Mouse (Mus musculus): ENCODE measurements around the gene Pwwp2b. TPM values are rescaled to one million over a fixed set of nuclear protein-coding genes. Genes with fewer than 3 reads are reported as not detected.

The Pwwp2b gene
- polyA plus RNA-seq, 1 experiment from 2014 or later = 16.0 TPM

- Histone ChIP-seq H3K9me3 (no peaks in the 10 kb centered on the region), H3K4me3 (no peak overlapping the region), H3K4me1 (peaks cover 40% of the 10 kb centered on the region), H3K36me3 (peaks cover 32% of the 10 kb centered on the region), H3K27me3 (no peaks in the 10 kb centered on the region), H3K4me2 (no peak overlapping the region), H3K27ac (peak overlapping the region; percentile 39), H3K9ac (no peak overlapping the region)
- ATAC-seq (ENCODE audit: insufficient number of reproducible peaks, insufficient read depth, low FRiP score, low TSS enrichment, low read depth) = no peak
- WGBS = 57% methylated on average over 8 of the region's 8 CpGs
These were observed 18.9 kb downstream of the Pwwp2b start for GRCm38 (mm10) chr7:139266886-139267870.

- Histone ChIP-seq H3K9me3 (no peaks in the 10 kb centered on the region), H3K4me3 (no peak overlapping the region), H3K27ac (no peak overlapping the region), H3K9ac (no peak overlapping the region), H3K4me2 (no peak overlapping the region), H3K36me3 (peaks cover 32% of the 10 kb centered on the region), H3K27me3 (no peaks in the 10 kb centered on the region), H3K4me1 (peaks cover 51% of the 10 kb centered on the region)
- 41% methylated on average over 1 of the region's 1 CpGs for WGBS
- ATAC-seq (ENCODE audit: insufficient number of reproducible peaks, insufficient read depth, low FRiP score, low TSS enrichment, low read depth) = no peak
These were observed 22.5 kb downstream of the Pwwp2b start for GRCm38 (mm10) chr7:139270738-139271137.

- no peak for ATAC-seq (ENCODE audit: insufficient number of reproducible peaks, insufficient read depth, low FRiP score, low TSS enrichment, low read depth)
- H3K27ac ChIP-seq = peak overlapping the region; percentile 80; the same call in 1 of the 2 replicates
- H3K9me3 ChIP-seq = no peaks in the 10 kb centered on the region
- peaks cover 23% of the 10 kb centered on the region for H3K36me3 ChIP-seq
- H3K4me1 ChIP-seq = peaks cover 52% of the 10 kb centered on the region
- no peaks in the 10 kb centered on the region for H3K27me3 ChIP-seq
- 80% methylated on average over 5 of the region's 5 CpGs for WGBS
- H3K9ac ChIP-seq = no peak overlapping the region
- H3K4me3 ChIP-seq = no peak overlapping the region
- H3K4me2 ChIP-seq = no peak overlapping the region
These were observed 23.6 kb downstream of the Pwwp2b start for GRCm38 (mm10) chr7:139271871-139272270.

- peak overlapping the region; percentile 80 for H3K27ac ChIP-seq
- H3K4me1 ChIP-seq = peaks cover 47% of the 10 kb centered on the region
- H3K9ac ChIP-seq = 0 out of 2 replicates have a peak overlapping the region, but pooled peaks have one; percentile 32
- H3K4me2 ChIP-seq = 0 out of 2 replicates have a peak overlapping the region, but pooled peaks have one; percentile 2
- peaks cover 16% of the 10 kb centered on the region for H3K36me3 ChIP-seq
- 36% methylated on average over 1 of the region's 1 CpGs for WGBS
- H3K27me3 ChIP-seq = no peaks in the 10 kb centered on the region
- no peaks in the 10 kb centered on the region for H3K9me3 ChIP-seq
- no peak overlapping the region for H3K4me3 ChIP-seq
- 0 out of 2 replicates have a peak, but pooled peaks have one; percentile 16 for ATAC-seq (ENCODE audit: insufficient number of reproducible peaks, insufficient read depth, low FRiP score, low TSS enrichment, low read depth)
These were observed 24.5 kb downstream of the Pwwp2b start for GRCm38 (mm10) chr7:139272639-139273396.

- 33% methylated on average over 2 of the region's 2 CpGs for WGBS
- Histone ChIP-seq H3K4me3 (no peak overlapping the region), H3K36me3 (peaks cover 10% of the 10 kb centered on the region), H3K9ac (0 out of 2 replicates have a peak overlapping the region, but pooled peaks have one; percentile 21), H3K27ac (peak overlapping the region; percentile 52), H3K4me1 (peaks cover 47% of the 10 kb centered on the region), H3K9me3 (no peaks in the 10 kb centered on the region), H3K4me2 (0 out of 2 replicates have a peak overlapping the region, but pooled peaks have one; percentile 2), H3K27me3 (no peaks in the 10 kb centered on the region)
- ATAC-seq (ENCODE audit: insufficient number of reproducible peaks, insufficient read depth, low FRiP score, low TSS enrichment, low read depth) = 0 out of 2 replicates have a peak, but pooled peaks have one; percentile 27
These were observed 25.1 kb downstream of the Pwwp2b start for GRCm38 (mm10) chr7:139273397-139273719.

- H3K4me2 ChIP-seq = 0 out of 2 replicates have a peak overlapping the region, but pooled peaks have one; percentile 9
- peak overlapping the region; percentile 60 for H3K27ac ChIP-seq
- peaks cover 60% of the 10 kb centered on the region for H3K4me1 ChIP-seq
- ATAC-seq (ENCODE audit: insufficient number of reproducible peaks, insufficient read depth, low FRiP score, low TSS enrichment, low read depth) = no peak
- H3K9ac ChIP-seq = no peak overlapping the region
- H3K9me3 ChIP-seq = no peaks in the 10 kb centered on the region
- no peaks in the 10 kb centered on the region for H3K36me3 ChIP-seq
- no peak overlapping the region for H3K4me3 ChIP-seq
- WGBS = 34% methylated on average over 10 of the region's 10 CpGs
- H3K27me3 ChIP-seq = no peaks in the 10 kb centered on the region
These were observed 27.3 kb downstream of the Pwwp2b start for GRCm38 (mm10) chr7:139275586-139275985.

GRCm38 (mm10) chr7:139276150-139276549 lies 27.9 kb downstream of the Pwwp2b start:
- Histone ChIP-seq H3K4me2 (no peak overlapping the region), H3K9ac (no peak overlapping the region), H3K4me3 (no peak overlapping the region), H3K27me3 (no peaks in the 10 kb centered on the region), H3K4me1 (peaks cover 66% of the 10 kb centered on the region), H3K9me3 (no peaks in the 10 kb centered on the region), H3K36me3 (no peaks in the 10 kb centered on the region), H3K27ac (no peak overlapping the region)
- 58% methylated on average over 10 of the region's 10 CpGs for WGBS
- no peak for ATAC-seq (ENCODE audit: insufficient number of reproducible peaks, insufficient read depth, low FRiP score, low TSS enrichment, low read depth)

GRCm38 (mm10) chr7:139277536-139277935 lies 29.3 kb downstream of the Pwwp2b start:
- ATAC-seq (ENCODE audit: insufficient number of reproducible peaks, insufficient read depth, low FRiP score, low TSS enrichment, low read depth) = no peak
- no peaks in the 10 kb centered on the region for H3K9me3 ChIP-seq
- H3K4me3 ChIP-seq = no peak overlapping the region
- H3K9ac ChIP-seq = no peak overlapping the region
- H3K36me3 ChIP-seq = no peaks in the 10 kb centered on the region
- no peaks in the 10 kb centered on the region for H3K27me3 ChIP-seq
- no peak overlapping the region for H3K27ac ChIP-seq
- H3K4me1 ChIP-seq = peaks cover 59% of the 10 kb centered on the region
- no peak overlapping the region for H3K4me2 ChIP-seq
- WGBS = 84% methylated on average over 7 of the region's 7 CpGs

- H3K9ac ChIP-seq = no peak overlapping the region
- H3K36me3 ChIP-seq = no peaks in the 10 kb centered on the region
- WGBS = 67% methylated on average over 5 of the region's 5 CpGs
- peaks cover 61% of the 10 kb centered on the region for H3K4me1 ChIP-seq
- no peaks in the 10 kb centered on the region for H3K27me3 ChIP-seq
- H3K27ac ChIP-seq = 0 out of 2 replicates have a peak overlapping the region, but pooled peaks have one; percentile 9
- H3K9me3 ChIP-seq = no peaks in the 10 kb centered on the region
- ATAC-seq (ENCODE audit: insufficient number of reproducible peaks, insufficient read depth, low FRiP score, low TSS enrichment, low read depth) = no peak
- no peak overlapping the region for H3K4me2 ChIP-seq
- H3K4me3 ChIP-seq = no peak overlapping the region
These were observed 31.3 kb downstream of the Pwwp2b start for GRCm38 (mm10) chr7:139279571-139279970.

GRCm38 (mm10) chr7:139280044-139280443 lies 31.8 kb downstream of the Pwwp2b start:
- no peaks in the 10 kb centered on the region for H3K9me3 ChIP-seq
- no peak overlapping the region for H3K9ac ChIP-seq
- no peak for ATAC-seq (ENCODE audit: insufficient number of reproducible peaks, insufficient read depth, low FRiP score, low TSS enrichment, low read depth)
- peak overlapping the region; percentile 9; the same call in 1 of the 2 replicates for H3K27ac ChIP-seq
- WGBS = 71% methylated on average over 1 of the region's 1 CpGs
- no peak overlapping the region for H3K4me3 ChIP-seq
- no peak overlapping the region for H3K4me2 ChIP-seq
- no peaks in the 10 kb centered on the region for H3K27me3 ChIP-seq
- peaks cover 64% of the 10 kb centered on the region for H3K4me1 ChIP-seq
- no peaks in the 10 kb centered on the region for H3K36me3 ChIP-seq

- Histone ChIP-seq H3K9me3 (no peaks in the 10 kb centered on the region), H3K4me2 (no peak overlapping the region), H3K36me3 (no peaks in the 10 kb centered on the region), H3K9ac (peak overlapping the region; percentile 4; the same call in 1 of the 2 replicates), H3K4me3 (no peak overlapping the region), H3K4me1 (peaks cover 59% of the 10 kb centered on the region), H3K27me3 (no peaks in the 10 kb centered on the region), H3K27ac (0 out of 2 replicates have a peak overlapping the region, but pooled peaks have one; percentile 12)
- ATAC-seq (ENCODE audit: insufficient number of reproducible peaks, insufficient read depth, low FRiP score, low TSS enrichment, low read depth) = no peak
- 39% methylated on average over 2 of the region's 2 CpGs for WGBS
These were observed 32.9 kb downstream of the Pwwp2b start for GRCm38 (mm10) chr7:139281195-139281594.

All from embryonic facial prominence, embryonic 13.5 days (tissue).